Mouse (Mus musculus) left cerebral cortex, postnatal 25 days (tissue): ENCODE measurements around the gene Gm16485. TPM values are rescaled to one million over a fixed set of nuclear protein-coding genes. Genes with fewer than 3 reads are reported as not detected.
A peak's percentile ranks its signal among the peaks of the same experiment; 100 is the strongest.

Source experiments
- DNase-seq, 2 experiments: peaks; one replicate each; pipeline ENCODE4 v3.0.0; 2022; ENCODE audit warnings: low spot score in 2 of 2, mixed read lengths in 1 of 2
- intact Hi-C: fragments of 180-260 bp; cut with DNase I; formaldehyde crosslinking; loops from one replicate; pipeline ENCODE4 v1.15.1; 2025
- total RNA-seq, 2 experiments: library from RNA; stranded (reverse); gene quantifications; 2 replicates each; pipeline ENCODE4 v1.2.3; 2021

Gene Gm16485
- 10 to 100 TPM; 10.9 to 11.3 TPM for total RNA-seq

DNA sequence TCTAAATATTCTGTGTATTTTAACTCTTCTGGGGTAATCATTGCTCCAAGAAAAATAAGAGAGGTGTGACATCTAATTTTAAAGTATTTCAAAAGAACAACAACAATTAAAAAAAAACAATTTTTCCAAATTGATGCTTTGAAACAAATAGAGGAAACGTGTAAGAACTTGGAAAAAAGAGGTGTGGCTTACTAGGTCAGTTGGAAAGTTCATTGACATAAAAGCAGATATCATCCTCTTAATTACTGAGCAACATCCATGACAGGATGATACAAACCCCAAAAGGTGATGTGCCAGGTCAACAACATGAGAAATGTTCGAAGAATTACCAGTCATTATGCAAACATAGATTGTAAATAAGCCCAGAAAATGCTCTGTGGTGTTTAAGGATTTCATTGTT, at the start of gene Gm16485:
Gene Gm16485, plus strand, starts transcription at position 301 of the 400 bp plus-strand sequence.
- intact Hi-C loops, result no loop called here
- no peak for DNase-seq

DNA sequence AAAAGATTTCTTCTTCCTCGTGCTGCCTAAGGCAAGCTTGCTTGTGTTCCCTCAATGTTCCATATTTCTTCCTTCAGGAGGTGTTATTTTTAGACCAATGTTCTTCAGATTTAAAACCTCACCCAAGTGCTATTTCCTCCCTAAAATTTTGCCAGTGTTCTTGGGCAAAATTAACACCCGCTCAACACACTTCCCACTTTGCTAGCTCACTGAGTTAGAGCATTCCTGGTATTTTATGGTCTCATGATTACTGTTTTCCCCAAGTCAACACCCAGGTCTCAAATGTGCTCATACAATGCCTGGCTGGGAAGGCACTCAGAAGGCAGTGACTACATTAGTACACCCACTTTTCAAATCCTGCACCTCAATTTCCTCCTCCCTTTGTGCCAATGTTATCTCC, 44.0 kb upstream of the Gm16485 start:
- peak; percentile 3 to 79 for DNase-seq
- intact Hi-C loops, result loop anchor here (1.0 to 10.0 kb wide), 2 partner anchors 17 to 177 kb away; no protein-coding TSS in a partner anchor

DNA sequence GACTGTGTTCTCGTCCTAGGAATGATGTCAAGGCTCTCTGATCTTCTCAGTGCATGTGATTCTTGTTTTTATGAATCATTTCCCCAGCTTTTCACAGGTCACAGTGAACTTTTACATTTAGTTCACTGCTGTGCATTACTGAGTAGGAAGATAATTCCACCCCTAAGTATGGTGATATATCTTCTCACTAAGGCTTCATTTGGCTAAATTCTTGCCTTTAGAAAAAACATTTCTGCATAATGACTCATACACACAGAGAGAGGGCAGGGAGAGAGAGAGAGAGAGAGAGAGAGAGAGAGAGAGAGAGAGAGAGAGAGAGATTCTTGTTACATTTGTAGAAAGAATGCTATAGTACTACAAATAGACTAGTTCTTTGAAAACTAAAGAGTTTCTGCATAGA, 33.8 kb upstream of the Gm16485 start:
- intact Hi-C loops, result no loop called here
- DNase-seq, result no peak

DNA sequence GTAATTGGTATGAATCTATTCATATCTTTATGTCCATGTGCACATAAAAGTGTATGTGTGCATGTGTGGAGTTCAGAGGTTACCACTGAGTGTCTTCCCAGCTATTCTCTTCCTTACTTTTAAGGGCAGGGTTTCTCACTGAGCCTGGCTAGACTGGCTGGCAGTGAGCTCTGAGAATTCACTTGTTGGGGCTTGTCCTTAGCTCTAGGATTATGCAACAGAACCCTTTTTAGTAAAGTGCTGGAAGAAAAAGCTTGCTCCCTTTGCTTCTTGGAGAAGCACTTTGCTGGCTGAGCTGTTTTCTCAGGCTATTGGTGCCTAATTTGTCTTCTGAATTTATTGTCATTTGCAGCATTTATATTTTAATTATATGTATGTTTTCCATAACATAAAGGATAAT, 18.3 kb upstream of the Gm16485 start:
- DNase-seq, result no peak
- intact Hi-C loops, result no loop called here

DNA sequence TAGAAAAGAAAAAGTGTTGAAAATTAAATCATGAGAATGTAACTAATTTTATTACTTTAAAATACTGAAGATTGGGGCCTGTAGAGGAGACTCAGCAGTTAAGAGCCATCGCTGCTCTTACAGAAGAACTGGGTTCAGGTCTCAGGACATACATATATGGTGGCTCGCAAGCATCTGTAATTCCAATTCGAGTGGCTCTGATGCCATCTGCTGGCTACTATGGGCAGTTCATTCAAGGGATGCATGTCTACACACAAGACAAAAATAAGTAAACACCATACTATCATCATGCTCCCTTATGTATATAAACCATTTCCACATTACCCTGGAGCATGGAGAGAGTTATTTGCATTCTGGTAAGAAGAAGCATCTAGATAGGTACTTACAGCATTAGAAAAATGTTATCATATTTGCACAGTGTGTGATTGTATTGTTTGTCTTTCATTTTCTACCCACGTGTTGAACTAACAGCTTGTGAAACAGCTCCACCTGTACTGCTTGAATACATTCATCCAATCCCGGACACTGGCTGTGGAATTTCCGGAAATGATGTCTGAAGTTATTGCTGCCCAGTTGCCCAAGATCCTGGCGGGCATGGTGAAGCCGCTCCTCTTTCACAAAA, 7.0 kb upstream of the Gm16485 start:
- intact Hi-C loops, result loop anchor here (1.0 kb wide), 1 partner anchor 264 kb away; no protein-coding TSS in a partner anchor
- DNase-seq, result peak; percentile 13 to 61

DNA sequence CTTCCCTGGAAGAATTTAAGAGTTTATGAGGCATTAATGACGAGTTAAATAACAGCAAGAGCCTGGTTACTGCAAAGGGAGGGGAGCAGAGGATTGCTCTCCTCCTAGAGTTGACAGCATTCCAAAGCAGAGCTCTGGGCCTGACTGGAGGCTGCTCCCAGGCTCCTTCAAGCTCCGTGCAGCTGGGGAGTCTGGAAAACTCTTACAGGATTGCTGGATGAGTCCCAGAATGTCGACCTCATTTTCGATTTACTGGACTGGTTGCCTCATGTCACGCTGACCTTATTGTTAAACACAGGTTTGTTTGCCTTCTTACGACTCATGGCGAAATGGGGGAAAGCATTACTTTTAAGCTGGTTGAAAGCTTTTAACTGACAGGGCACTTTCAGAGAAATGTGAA, 1.4 kb upstream of the Gm16485 start:
- DNase-seq, result no peak

DNA sequence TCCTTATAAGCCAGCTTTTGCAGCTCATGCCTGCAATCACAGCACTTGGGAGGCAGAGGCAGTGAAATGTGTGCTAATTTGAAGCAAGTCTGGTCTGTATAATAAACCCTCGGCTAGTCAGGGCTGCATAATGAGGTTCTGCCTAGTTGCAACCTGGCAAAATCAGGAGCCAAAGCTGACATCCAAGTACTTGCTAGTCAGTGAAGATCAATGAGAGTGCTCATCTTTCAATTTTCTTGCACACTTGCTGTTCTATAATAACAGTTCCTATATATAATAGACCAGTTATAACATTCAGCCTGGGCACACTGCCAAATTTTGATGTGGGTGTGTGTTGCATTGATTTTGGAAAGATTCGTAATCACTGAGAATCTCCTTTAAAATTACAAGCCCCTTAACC, 6.2 kb downstream of the Gm16485 start:
- intact Hi-C loops, result no loop called here
- peak; percentile 56 to 68 for DNase-seq

More for the DNA sequence above, 1.4 kb upstream of the Gm16485 start:
- intact Hi-C loops, result no loop called here

DNA sequence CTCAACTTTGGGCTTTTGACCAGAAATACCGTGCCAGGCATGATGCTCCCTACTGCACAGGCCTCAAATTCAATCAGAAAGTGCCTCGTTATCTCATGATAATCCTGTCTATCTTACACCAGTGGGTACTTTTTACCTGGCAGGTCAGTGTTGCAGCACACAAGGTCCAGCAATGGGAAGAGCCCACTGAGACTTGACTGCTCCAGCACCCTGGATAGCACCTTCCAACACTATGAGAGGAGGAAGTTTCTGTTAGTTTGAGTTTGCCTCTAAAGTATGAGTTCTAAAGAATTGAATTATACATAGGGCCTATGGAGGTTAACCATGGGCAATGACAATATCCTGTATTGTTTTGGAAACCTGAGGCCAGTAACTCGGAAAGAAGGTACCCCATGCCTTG, 10.7 kb downstream of the Gm16485 start:
- no peak for DNase-seq
- intact Hi-C loops, result no loop called here

DNA sequence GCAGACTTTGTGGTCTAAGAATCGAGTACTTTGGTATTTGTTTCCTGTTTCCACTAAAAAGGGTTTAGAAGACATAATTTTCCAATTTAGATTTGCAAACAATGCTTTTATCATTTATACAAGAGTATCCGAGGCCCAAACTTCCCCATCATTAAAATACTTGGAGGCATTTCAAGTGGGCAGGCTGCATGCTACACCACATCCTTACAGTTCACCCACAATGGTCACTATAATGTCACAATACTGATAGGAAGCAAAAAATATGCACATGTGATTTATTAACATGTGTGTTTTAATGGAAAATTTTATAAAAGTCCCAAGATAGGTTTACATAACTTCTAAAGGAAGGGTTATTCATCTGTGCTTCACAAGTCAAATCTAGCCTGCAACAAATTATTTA, 24.9 kb downstream of the Gm16485 start:
- intact Hi-C loops, result no loop called here
- DNase-seq, result no peak

DNA sequence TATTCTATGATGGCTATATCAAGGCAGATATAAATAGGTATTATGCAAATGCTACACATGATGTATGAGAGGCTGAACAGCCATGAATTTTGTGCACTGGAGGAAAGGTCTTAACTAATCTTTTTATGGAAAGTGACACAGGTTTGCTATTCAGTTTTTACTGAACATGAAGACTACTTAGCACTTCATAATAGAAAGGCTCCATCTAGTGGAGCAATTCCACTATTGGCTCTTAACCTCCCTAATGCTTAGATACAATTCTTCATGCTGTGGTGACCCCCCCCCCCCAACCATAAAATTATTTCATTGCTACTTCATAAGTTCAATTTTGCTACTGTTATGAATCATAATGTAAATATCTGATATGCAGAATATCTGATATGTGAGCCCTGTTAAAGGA, 29.6 kb downstream of the Gm16485 start:
- intact Hi-C loops, result no loop called here
- DNase-seq, result peak in 1 of 2 experiments; percentile 22

DNA sequence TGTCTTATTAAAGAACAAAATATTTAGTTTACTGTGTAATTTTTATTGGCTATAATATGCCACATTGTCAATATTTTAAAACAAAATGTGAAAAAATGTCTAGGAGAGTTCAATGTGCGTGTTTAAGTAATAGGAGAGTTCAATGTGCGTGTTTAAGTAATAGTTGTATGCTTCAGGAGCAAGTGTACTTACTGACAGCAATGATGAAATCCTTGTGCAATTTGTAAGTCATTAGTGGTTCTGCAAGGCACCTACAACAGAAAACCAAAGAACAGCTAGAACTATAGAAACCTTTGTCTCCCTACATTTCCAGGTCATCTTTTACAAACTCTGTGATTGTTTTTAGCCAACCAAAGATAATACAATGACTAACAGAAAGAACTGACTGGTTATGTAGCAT, 43.5 kb downstream of the Gm16485 start:
- no peak for DNase-seq
- intact Hi-C loops, result no loop called here

Other genes starting within 250 kb of the Gm16485 start
- gene Pgr, start 72.0 kb upstream of the Gm16485 start, total RNA-seq, result 10 to 100 TPM; 19.2 to 20.1 TPM